Comparison of ENCODE assay signal across 8 mouse cellular contexts in the genomic region with DNA sequence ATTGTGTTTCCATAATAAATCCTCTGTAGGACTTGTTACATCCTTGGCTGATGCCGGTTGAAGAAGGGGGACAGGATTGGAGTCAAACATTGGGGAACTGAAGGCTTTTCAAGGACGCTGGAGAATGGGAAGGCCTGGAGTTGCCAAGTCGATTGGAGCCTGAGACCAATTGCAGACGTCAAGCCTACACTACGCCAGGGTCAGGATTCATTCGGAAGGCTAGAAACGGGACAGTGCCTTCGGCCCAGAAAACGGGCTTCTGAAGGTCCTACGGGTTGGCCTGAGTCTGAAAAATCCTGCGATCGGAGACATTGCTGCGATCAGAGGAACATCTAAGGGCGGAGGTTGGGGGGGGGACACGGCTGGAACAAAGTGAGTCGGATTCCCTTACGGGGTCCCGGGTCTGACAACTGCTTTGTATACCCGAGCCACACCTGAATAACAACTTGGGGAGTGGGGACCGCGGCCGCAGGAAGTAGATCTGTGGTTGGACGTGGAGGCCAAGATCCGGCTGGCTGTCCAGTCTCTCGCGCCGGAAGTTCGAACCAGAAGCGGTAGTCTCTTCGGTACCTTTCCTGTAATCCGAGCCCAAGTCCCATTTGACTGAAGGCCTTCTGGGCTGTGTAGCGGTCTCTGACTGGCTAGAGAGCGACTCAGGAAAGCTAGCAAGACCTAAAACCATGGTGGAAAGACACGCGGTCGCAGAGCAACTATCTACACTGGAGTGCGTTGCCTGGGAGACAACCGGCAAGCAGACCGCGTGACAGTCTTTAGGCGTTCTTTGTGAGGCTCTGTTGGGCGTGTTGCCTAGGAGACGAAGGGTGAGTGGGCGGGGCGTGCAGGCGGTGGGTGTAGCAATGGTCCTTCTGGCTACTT. TPM values are rescaled to one million over a fixed set of nuclear protein-coding genes. Genes with fewer than 3 reads are reported as not detected.
DNase-seq lines count a peak whose midpoint lies in the region; ATAC-seq and TF ChIP-seq lines count a peak whose summit lies in the region.

TSS of gene 4921536K21Rik (minus strand) at position 693 of the 876 bp plus-strand sequence.
TSS of gene Dusp18 (plus strand) at position 835 of the 876 bp plus-strand sequence.

- no peaks in the 10 kb centered on the region for H3K27me3 ChIP-seq in heart, embryonic 11.5 days (ENCODE audit: control insufficient read depth, insufficient read depth, low read length)
- no peaks in the 10 kb centered on the region for H3K27me3 ChIP-seq in kidney, embryonic 15.5 days
- H3K27me3 ChIP-seq in limb, embryonic 15.5 days, result no peaks in the 10 kb centered on the region
- H3K27me3 ChIP-seq in midbrain, postnatal 0 days (ENCODE audit: insufficient read depth, low read length), result no peaks in the 10 kb centered on the region

- 0 out of 2 replicates have a peak, but pooled peaks cover 5% of the 10 kb centered on the region for H3K36me3 ChIP-seq in heart, embryonic 11.5 days (ENCODE audit: control insufficient read depth, insufficient read depth, low read length)
- peaks cover 25% of the 10 kb centered on the region for H3K36me3 ChIP-seq in kidney, embryonic 15.5 days
- H3K36me3 ChIP-seq in limb, embryonic 15.5 days, result peaks cover 7% of the 10 kb centered on the region; the same call in 1 of the 2 replicates
- H3K36me3 ChIP-seq in midbrain, postnatal 0 days (ENCODE audit: insufficient read depth, low read length), result peaks cover 19% of the 10 kb centered on the region

- no peak; the same call in 1 of the 2 replicates for TF ChIP-seq POLR2A in brain, embryonic 14.5 days (IDR thresholded peaks at IDR 0.05; ENCODE audit: borderline replicate concordance, extremely low read depth, insufficient read depth, insufficient read length, poor library complexity, severe bottlenecking)

- peak within 1 kb of the TSS; percentile 59 for H3K4me3 ChIP-seq in heart, embryonic 11.5 days (ENCODE audit: low read depth, low read length)
- H3K4me3 ChIP-seq in kidney, embryonic 15.5 days (replicated peaks), result peak within 1 kb of the TSS; percentile 59
- peak within 1 kb of the TSS; percentile 49 for H3K4me3 ChIP-seq in limb, embryonic 15.5 days
- peak within 1 kb of the TSS; percentile 52 for H3K4me3 ChIP-seq in midbrain, postnatal 0 days (ENCODE audit: low read depth, low read length)

- peak within 1 kb of the TSS; percentile 77 for H3K9ac ChIP-seq in heart, embryonic 11.5 days (ENCODE audit: low read depth, low read length)
- H3K9ac ChIP-seq in kidney, embryonic 15.5 days, result peak within 1 kb of the TSS; percentile 64
- H3K9ac ChIP-seq in limb, embryonic 15.5 days, result peak within 1 kb of the TSS; percentile 37
- H3K9ac ChIP-seq in midbrain, postnatal 0 days (replicated peaks; ENCODE audit: low read length, poor library complexity, severe bottlenecking), result peak within 1 kb of the TSS; percentile 76

- H3K4me1 ChIP-seq in heart, embryonic 11.5 days (ENCODE audit: control insufficient read depth, insufficient read depth, low read length), result no peaks in the 10 kb centered on the region
- H3K4me1 ChIP-seq in kidney, embryonic 15.5 days, result peaks cover 9% of the 10 kb centered on the region
- peaks cover 9% of the 10 kb centered on the region for H3K4me1 ChIP-seq in limb, embryonic 15.5 days
- 0 out of 2 replicates have a peak, but pooled peaks cover 3% of the 10 kb centered on the region for H3K4me1 ChIP-seq in midbrain, postnatal 0 days (ENCODE audit: insufficient read depth, low read length)

- no peaks in the 10 kb centered on the region for H3K9me3 ChIP-seq in heart, embryonic 11.5 days (replicated peaks; ENCODE audit: control insufficient read depth, low read length)
- H3K9me3 ChIP-seq in kidney, embryonic 15.5 days (replicated peaks), result no peaks in the 10 kb centered on the region
- no peaks in the 10 kb centered on the region for H3K9me3 ChIP-seq in limb, embryonic 15.5 days
- no peaks in the 10 kb centered on the region for H3K9me3 ChIP-seq in midbrain, postnatal 0 days (ENCODE audit: low read length)

- TF ChIP-seq CTCF in brain, embryonic 14.5 days (IDR thresholded peaks at IDR 0.05; ENCODE audit: borderline replicate concordance, extremely low read depth, insufficient read depth, insufficient read length), result no peak
- TF ChIP-seq CTCF in midbrain, postnatal 0 days (IDR thresholded peaks at IDR 0.05), result no peak

- H3K4me2 ChIP-seq in heart, embryonic 11.5 days, result peak within 1 kb of the TSS; percentile 88
- peak within 1 kb of the TSS; percentile 92 for H3K4me2 ChIP-seq in kidney, embryonic 15.5 days
- H3K4me2 ChIP-seq in limb, embryonic 15.5 days, result peak within 1 kb of the TSS; percentile 88
- peak within 1 kb of the TSS; percentile 78 for H3K4me2 ChIP-seq in midbrain, postnatal 0 days (ENCODE audit: low read depth, low read length, poor library complexity, severe bottlenecking)

- DNase-seq in 3T3-L1 (ENCODE audit: low read depth, low spot score), result peak; percentile 90
- peak; percentile 98 for DNase-seq in brain, embryonic 14.5 days (ENCODE audit: low read depth)
- peak; percentile 96 for DNase-seq in midbrain, postnatal 0 days (ENCODE audit: low spot score)
- peak; percentile 57 to 69 for DNase-seq in spleen, postnatal 14 days (ENCODE audit: low spot score in 2 of 2)

- WGBS in heart, embryonic 11.5 days (ENCODE audit: insufficient replicate concordance), result 5% methylated on average over 46 of the region's 46 CpGs
- 3% methylated on average over 46 of the region's 46 CpGs for WGBS in kidney, embryonic 15.5 days
- 3% methylated on average over 46 of the region's 46 CpGs for WGBS in limb, embryonic 15.5 days
- WGBS in midbrain, postnatal 0 days, result 2% methylated on average over 46 of the region's 46 CpGs

- peak; percentile 78 for ATAC-seq in erythroblast, adult 5-6 weeks (replicated peaks; ENCODE audit: low FRiP score, poor library complexity, severe bottlenecking)
- peak; percentile 95 for ATAC-seq in heart, embryonic 11.5 days (replicated peaks; ENCODE audit: insufficient number of reproducible peaks, low FRiP score, low TSS enrichment)
- peak; percentile 97 for ATAC-seq in kidney, embryonic 15.5 days (replicated peaks; ENCODE audit: low FRiP score)
- ATAC-seq in limb, embryonic 15.5 days (ENCODE audit: insufficient number of reproducible peaks, low FRiP score, low TSS enrichment, low read depth), result peak; percentile 84
- ATAC-seq in midbrain, postnatal 0 days (ENCODE audit: low FRiP score), result peak; percentile 97

- H3K27ac ChIP-seq in heart, embryonic 11.5 days (ENCODE audit: low read depth, low read length), result peak within 1 kb of the TSS; percentile 76
- H3K27ac ChIP-seq in kidney, embryonic 15.5 days, result peak within 1 kb of the TSS; percentile 95
- peak within 1 kb of the TSS; percentile 78 for H3K27ac ChIP-seq in limb, embryonic 15.5 days
- H3K27ac ChIP-seq in midbrain, postnatal 0 days (ENCODE audit: low read depth, low read length), result peak within 1 kb of the TSS; percentile 75

RNA-seq across cellular contexts. Expression of gene 4921536K21Rik, which starts in this region (rescaled TPM):
- 0.67 and 1.0 TPM in 2 replicates for polyA plus RNA-seq in brain, embryonic 14.5 days (2012; rRNA removed)
- total RNA-seq in erythroblast, adult 5-6 weeks (2015; ENCODE audit: low replicate concordance), result not detected in 2 replicates
- total RNA-seq in erythroblast, adult 5-6 weeks (2017; ENCODE audit: low replicate concordance), result not detected in 2 replicates
- polyA plus RNA-seq in heart, embryonic 11.5 days (2014; fragmentation: Nextera tagmentation; extraction: Ambion mirVana), result not detected in 2 replicates
- 0.49 and 0.64 TPM in 2 replicates for polyA plus RNA-seq in kidney, embryonic 15.5 days (2015; fragmentation: Nextera tagmentation; extraction: Ambion mirVana)
- polyA plus RNA-seq in limb, embryonic 15.5 days (2015; fragmentation: Nextera tagmentation; extraction: Ambion mirVana), result 0.09 and 0.23 TPM in 2 replicates
- total RNA-seq in midbrain, postnatal 0 days (2014; rRNA removed), result 0.49 and 0.61 TPM in 2 replicates
- polyA plus RNA-seq in midbrain, postnatal 0 days (2015; fragmentation: Nextera tagmentation; extraction: Ambion mirVana), result 0.28 and 0.41 TPM in 2 replicates

RNA-seq across cellular contexts. Expression of gene Dusp18, which starts in this region (rescaled TPM):
- 17.6 and 26.4 TPM in 2 replicates for polyA plus RNA-seq in brain, embryonic 14.5 days (2012; rRNA removed)
- not detected in 2 replicates for total RNA-seq in erythroblast, adult 5-6 weeks (2015; ENCODE audit: low replicate concordance)
- 0.09 TPM in 1 of 2 replicates, not detected in the other for total RNA-seq in erythroblast, adult 5-6 weeks (2017; ENCODE audit: low replicate concordance)
- 11.9 and 12.2 TPM in 2 replicates for polyA plus RNA-seq in heart, embryonic 11.5 days (2014; fragmentation: Nextera tagmentation; extraction: Ambion mirVana)
- 13.0 and 13.4 TPM in 2 replicates for polyA plus RNA-seq in kidney, embryonic 15.5 days (2015; fragmentation: Nextera tagmentation; extraction: Ambion mirVana)
- polyA plus RNA-seq in limb, embryonic 15.5 days (2015; fragmentation: Nextera tagmentation; extraction: Ambion mirVana), result 7.6 and 9.0 TPM in 2 replicates
- 20.7 and 23.7 TPM in 2 replicates for total RNA-seq in midbrain, postnatal 0 days (2014; rRNA removed)
- polyA plus RNA-seq in midbrain, postnatal 0 days (2015; fragmentation: Nextera tagmentation; extraction: Ambion mirVana), result 20.5 and 24.1 TPM in 2 replicates

Comparison
In these comparisons a context has a peak if more than half of its experiments do, and no peak if none do; other contexts are left out.
1. Peak in every context shown above with its lines: DNase-seq, ATAC-seq, H3K4me3 ChIP-seq and H3K27ac ChIP-seq.
2. RNA of gene Dusp18 (total RNA-seq): 20.7 to 23.7 TPM in midbrain, postnatal 0 days; 0.09 TPM in erythroblast, adult 5-6 weeks; every median in the first group is over 10 times any median in the second.
3. Peak in ATAC-seq in erythroblast, adult 5-6 weeks; RNA of the genes that start here not detected or under 1 TPM.